Mouse (Mus musculus): Measurements from ENCODE around the gene Zfp507. TPM values are rescaled to one million over a fixed set of nuclear protein-coding genes. Genes with fewer than 3 reads are reported as not detected.

Gene Zfp507
- polyA plus RNA-seq, 1 experiment, result 2.4 TPM

- Histone ChIP-seq H3K4me1 (peaks cover 38% of the 10 kb centered on the region), H3K9me3 (peaks cover 5% of the 10 kb centered on the region), H3K4me3 (replicated peaks) (no peak overlapping the region), H3K36me3 (replicated peaks; ENCODE audit: low read length) (peaks cover 78% of the 10 kb centered on the region), H3K27me3 (replicated peaks) (no peaks in the 10 kb centered on the region)
- TF ChIP-seq FLI1 (IDR thresholded peaks at IDR 0.05; ENCODE audit: low read length) (no peak), GATA1 (IDR thresholded peaks at IDR 0.05; ENCODE audit: borderline replicate concordance, low read length) (no peak)
Measured at GRCm38 (mm10) chr7:35744771-35745170, 58.0 kb downstream of the Zfp507 start.

- Histone ChIP-seq H3K36me3 (replicated peaks; ENCODE audit: low read length) (peaks cover 74% of the 10 kb centered on the region), H3K4me1 (peaks cover 38% of the 10 kb centered on the region), H3K27me3 (replicated peaks) (no peaks in the 10 kb centered on the region), H3K9me3 (peaks cover 7% of the 10 kb centered on the region), H3K4me3 (replicated peaks) (no peak overlapping the region)
- TF ChIP-seq GATA1 (IDR thresholded peaks at IDR 0.05; ENCODE audit: borderline replicate concordance, low read length), result no peak
Measured at GRCm38 (mm10) chr7:35742310-35742709, 60.5 kb downstream of the Zfp507 start.

- Histone ChIP-seq H3K4me1 (peaks cover 38% of the 10 kb centered on the region), H3K4me3 (replicated peaks) (no peak overlapping the region), H3K36me3 (replicated peaks; ENCODE audit: low read length) (peaks cover 73% of the 10 kb centered on the region), H3K9me3 (peaks cover 5% of the 10 kb centered on the region), H3K27me3 (replicated peaks) (no peaks in the 10 kb centered on the region)
- TF ChIP-seq GATA1 (IDR thresholded peaks at IDR 0.05; ENCODE audit: borderline replicate concordance, low read length), result no peak
- no peak for TF ChIP-seq FLI1 (IDR thresholded peaks at IDR 0.05; ENCODE audit: low read length)
Measured at GRCm38 (mm10) chr7:35741858-35742257, 60.9 kb downstream of the Zfp507 start.

GRCm38 (mm10) chr7:35740489-35741230 is 62.1 kb downstream of the Zfp507 start:
- Histone ChIP-seq H3K4me3 (replicated peaks) (no peak overlapping the region), H3K9me3 (0 out of 2 replicates have a peak, but pooled peaks cover 2% of the 10 kb centered on the region), H3K36me3 (replicated peaks; ENCODE audit: low read length) (peaks cover 69% of the 10 kb centered on the region), H3K27me3 (replicated peaks) (no peaks in the 10 kb centered on the region), H3K4me1 (peaks cover 33% of the 10 kb centered on the region)
- no peak for TF ChIP-seq FLI1 (IDR thresholded peaks at IDR 0.05; ENCODE audit: low read length)
- TF ChIP-seq GATA1 (IDR thresholded peaks at IDR 0.05; ENCODE audit: borderline replicate concordance, low read length), result no peak

- H3K27me3 ChIP-seq (replicated peaks), result no peaks in the 10 kb centered on the region
- no peak for TF ChIP-seq GATA1 (IDR thresholded peaks at IDR 0.05; ENCODE audit: borderline replicate concordance, low read length)
- TF ChIP-seq FLI1 (IDR thresholded peaks at IDR 0.05; ENCODE audit: low read length), result no peak
- H3K4me3 ChIP-seq (replicated peaks), result no peak overlapping the region
- peaks cover 66% of the 10 kb centered on the region for H3K36me3 ChIP-seq (replicated peaks; ENCODE audit: low read length)
- H3K4me1 ChIP-seq, result peaks cover 25% of the 10 kb centered on the region
- 0 out of 2 replicates have a peak, but pooled peaks cover 2% of the 10 kb centered on the region for H3K9me3 ChIP-seq
Measured at GRCm38 (mm10) chr7:35738871-35739270, 63.9 kb downstream of the Zfp507 start.

- no peaks in the 10 kb centered on the region for H3K4me1 ChIP-seq
- peaks cover 51% of the 10 kb centered on the region for H3K36me3 ChIP-seq (replicated peaks; ENCODE audit: low read length)
- no peaks in the 10 kb centered on the region for H3K27me3 ChIP-seq (replicated peaks)
- no peak overlapping the region for H3K4me3 ChIP-seq (replicated peaks)
- no peak for TF ChIP-seq FLI1 (IDR thresholded peaks at IDR 0.05; ENCODE audit: low read length)
- no peak for TF ChIP-seq GATA1 (IDR thresholded peaks at IDR 0.05; ENCODE audit: borderline replicate concordance, low read length)
- H3K9me3 ChIP-seq, result 0 out of 2 replicates have a peak, but pooled peaks cover 2% of the 10 kb centered on the region
Measured at GRCm38 (mm10) chr7:35733313-35734050, 69.3 kb downstream of the Zfp507 start.

- Histone ChIP-seq H3K27me3 (replicated peaks) (no peaks in the 10 kb centered on the region), H3K9me3 (0 out of 2 replicates have a peak, but pooled peaks cover 2% of the 10 kb centered on the region), H3K4me3 (replicated peaks) (no peak overlapping the region), H3K4me1 (no peaks in the 10 kb centered on the region), H3K36me3 (replicated peaks; ENCODE audit: low read length) (peaks cover 49% of the 10 kb centered on the region)
- TF ChIP-seq GATA1 (IDR thresholded peaks at IDR 0.05; ENCODE audit: borderline replicate concordance, low read length) (no peak), FLI1 (IDR thresholded peaks at IDR 0.05; ENCODE audit: low read length) (no peak)
Measured at GRCm38 (mm10) chr7:35732585-35733059, 70.2 kb downstream of the Zfp507 start.

- H3K27me3 ChIP-seq (replicated peaks), result no peaks in the 10 kb centered on the region
- no peak overlapping the region for H3K4me3 ChIP-seq (replicated peaks)
- TF ChIP-seq GATA1 (IDR thresholded peaks at IDR 0.05; ENCODE audit: borderline replicate concordance, low read length) (no peak), FLI1 (IDR thresholded peaks at IDR 0.05; ENCODE audit: low read length) (no peak)
- H3K4me1 ChIP-seq, result no peaks in the 10 kb centered on the region
- no peaks in the 10 kb centered on the region for H3K9me3 ChIP-seq
- H3K36me3 ChIP-seq (replicated peaks; ENCODE audit: low read length), result peaks cover 47% of the 10 kb centered on the region
Measured at GRCm38 (mm10) chr7:35729621-35730031, 73.2 kb downstream of the Zfp507 start.

- H3K27me3 ChIP-seq (replicated peaks), result no peaks in the 10 kb centered on the region
- TF ChIP-seq GATA1 (IDR thresholded peaks at IDR 0.05; ENCODE audit: borderline replicate concordance, low read length) (no peak), FLI1 (IDR thresholded peaks at IDR 0.05; ENCODE audit: low read length) (no peak)
Measured at GRCm38 (mm10) chr7:35728376-35728775, 74.4 kb downstream of the Zfp507 start.

GRCm38 (mm10) chr7:35723035-35723434 is 79.8 kb downstream of the Zfp507 start:
- TF ChIP-seq FLI1 (IDR thresholded peaks at IDR 0.05; ENCODE audit: low read length), result no peak
- no peak for TF ChIP-seq GATA1 (IDR thresholded peaks at IDR 0.05; ENCODE audit: borderline replicate concordance, low read length)
- H3K9me3 ChIP-seq, result no peaks in the 10 kb centered on the region; the same call in 1 of the 2 replicates
- H3K4me3 ChIP-seq (replicated peaks), result no peak overlapping the region
- H3K36me3 ChIP-seq (replicated peaks; ENCODE audit: low read length), result peaks cover 65% of the 10 kb centered on the region
- peaks cover 8% of the 10 kb centered on the region for H3K4me1 ChIP-seq
- H3K27me3 ChIP-seq (replicated peaks), result no peaks in the 10 kb centered on the region

More at GRCm38 (mm10) chr7:35728376-35728775, 74.4 kb downstream of the Zfp507 start:
- no peaks in the 10 kb centered on the region for H3K9me3 ChIP-seq
- peaks cover 43% of the 10 kb centered on the region for H3K36me3 ChIP-seq (replicated peaks; ENCODE audit: low read length)
- no peaks in the 10 kb centered on the region for H3K4me1 ChIP-seq
- no peak overlapping the region for H3K4me3 ChIP-seq (replicated peaks)

Other genes with a start within 250 kb of the Zfp507 start
- gene Nudt19, start 246.7 kb downstream of the Zfp507 start, polyA plus RNA-seq (2012; ENCODE audit: insufficient read depth, low replicate concordance), result 5.3 and 9.6 TPM in 2 replicates
- 0.03 TPM in 1 of 2 replicates, not detected in the other for gene Rgs9bp, start 217.4 kb downstream of the Zfp507 start, polyA plus RNA-seq (2012; ENCODE audit: insufficient read depth, low replicate concordance)
- gene Ankrd27, start 216.8 kb downstream of the Zfp507 start, polyA plus RNA-seq (2012; ENCODE audit: insufficient read depth, low replicate concordance), result 8.0 and 33.7 TPM in 2 replicates
- gene Pdcd5, start 155.5 kb downstream of the Zfp507 start, polyA plus RNA-seq (2012; ENCODE audit: insufficient read depth, low replicate concordance), result 29.5 and 220 TPM in 2 replicates
- 5.1 TPM in 1 of 2 replicates, not detected in the other for gene Dpy19l3, start 48.5 kb downstream of the Zfp507 start, polyA plus RNA-seq (2012; ENCODE audit: insufficient read depth, low replicate concordance)

Measured in megakaryocyte, embryonic 14.5 days (primary cell).